Mouse (Mus musculus) forebrain, embryonic 11.5 days (tissue): Measurements from ENCODE around the gene Tnrc6b. TPM values are rescaled to one million over a fixed set of nuclear protein-coding genes. Genes with fewer than 3 reads are reported as not detected.

Source experiments
- ATAC-seq: fragments of 200-750 bp; cut with Nextera tagmentation; replicated peaks from 2 replicates; pipeline ENCODE4 v1.8.0; 2017; ENCODE audit warnings: moderate TSS enrichment; ENCODE audit not compliant: low FRiP score
- DNase-seq: peaks from one replicate; pipeline ENCODE4 v3.0.0-alpha.2; 2017; ENCODE audit warnings: low spot score
- H3K27ac ChIP-seq: fragments of 300-500 bp; sonication (generic); 2 replicates; pipeline ENCODE4 v1.5.1; 2014; ENCODE audit warnings: low read depth, low read length
- H3K27me3 ChIP-seq: fragments of 300-500 bp; sonication (generic); 2 replicates; pipeline ENCODE4 v1.6.1; 2014; ENCODE audit warnings: mild to moderate bottlenecking, low read length, mixed read lengths; ENCODE audit not compliant: control insufficient read depth, insufficient read depth
- H3K36me3 ChIP-seq: fragments of 300-500 bp; sonication (generic); 2 replicates; pipeline ENCODE4 v1.6.1; 2014; ENCODE audit warnings: mild to moderate bottlenecking, low read length, moderate library complexity, mixed read lengths; ENCODE audit not compliant: control insufficient read depth, insufficient read depth
- H3K4me1 ChIP-seq: fragments of 300-500 bp; sonication (generic); replicated peaks from 2 replicates; pipeline ENCODE4 v1.6.1; 2014; ENCODE audit warnings: low read length, mixed read lengths; ENCODE audit not compliant: control insufficient read depth, insufficient read depth
- H3K4me2 ChIP-seq: fragments of 300-500 bp; sonication (generic); 2 replicates; pipeline ENCODE4 v1.6.1; 2014; ENCODE audit warnings: low read depth, mild to moderate bottlenecking, low read length, moderate library complexity, mixed read lengths; ENCODE audit not compliant: severe bottlenecking
- H3K4me3 ChIP-seq: fragments of 300-500 bp; sonication (generic); 2 replicates; pipeline ENCODE4 v1.5.1; 2014; ENCODE audit warnings: low read depth, low read length
- H3K9ac ChIP-seq: fragments of 300-500 bp; sonication (generic); 2 replicates; pipeline ENCODE4 v1.6.1; 2014; ENCODE audit warnings: low read length
- H3K9me3 ChIP-seq: fragments of 300-500 bp; sonication (generic); 2 replicates; pipeline ENCODE4 v1.6.1; 2016; ENCODE audit warnings: low read length, mixed read lengths; ENCODE audit not compliant: control insufficient read depth
- WGBS: fragments of 180-500 bp; shearing (Covaris S2); extraction: QIAGEN DNeasy Blood & Tissue Kit; methylation state at CpG from one replicate; pipeline ENCODE4 v1.1.7; 2014; 5-methylcytosine and 5-hydroxymethylcytosine counted together
- polyA plus RNA-seq: library from polyadenylated mRNA; unstranded; fragments of >200 nt; fragmentation: Nextera tagmentation; extraction: Ambion mirVana; gene quantifications from 2 replicates; pipeline ENCODE4 v1.2.1, GENCODE M21; 2014

Tnrc6b gene
- polyA plus RNA-seq, 1 experiment from 2014 or later = 23.3 TPM

DNA sequence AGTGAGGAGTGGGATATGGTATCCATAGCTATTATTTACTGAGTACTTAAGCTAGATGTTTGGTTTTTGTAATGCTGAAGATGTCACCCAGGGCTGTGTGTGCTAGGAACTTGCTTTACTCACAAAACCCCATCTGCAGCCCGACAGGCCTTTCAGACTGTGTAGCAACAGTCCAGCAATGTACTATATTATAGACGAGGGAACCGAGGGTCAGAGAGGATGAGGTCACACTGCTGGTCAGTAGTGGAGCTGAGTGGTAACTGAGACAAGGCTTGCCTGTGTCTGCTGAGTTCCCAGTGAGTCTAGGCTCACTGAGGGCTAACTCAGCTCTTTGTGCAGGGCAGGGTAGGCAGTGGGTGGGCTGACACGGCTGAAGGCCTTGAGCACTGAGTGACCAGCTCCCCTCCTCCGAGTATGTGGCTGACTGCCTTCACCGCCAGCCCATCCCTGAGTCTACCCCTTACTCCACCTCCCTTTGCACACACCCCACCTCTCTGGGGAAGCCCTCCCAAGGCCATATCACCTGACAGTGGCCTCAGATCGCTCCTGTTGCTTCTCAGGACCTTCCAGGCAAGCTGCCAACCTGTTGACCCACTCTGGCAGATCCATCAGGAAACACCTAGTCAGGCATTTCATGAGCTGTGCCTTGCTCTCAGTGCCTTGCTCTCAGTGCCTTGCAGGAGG, 30.6 kb upstream of the Tnrc6b start:
- ATAC-seq (no peak), DNase-seq (no peak)
- Histone ChIP-seq H3K9me3 (no peaks in the 10 kb centered on the region), H3K27ac (no peak overlapping the region), H3K4me2 (no peak overlapping the region), H3K27me3 (no peaks in the 10 kb centered on the region), H3K4me1 (peaks cover 10% of the 10 kb centered on the region; the same call in 1 of the 2 replicates), H3K36me3 (no peaks in the 10 kb centered on the region), H3K4me3 (no peak overlapping the region), H3K9ac (no peak overlapping the region)
- WGBS = 62% methylated on average over 7 of the region's 7 CpGs

DNA sequence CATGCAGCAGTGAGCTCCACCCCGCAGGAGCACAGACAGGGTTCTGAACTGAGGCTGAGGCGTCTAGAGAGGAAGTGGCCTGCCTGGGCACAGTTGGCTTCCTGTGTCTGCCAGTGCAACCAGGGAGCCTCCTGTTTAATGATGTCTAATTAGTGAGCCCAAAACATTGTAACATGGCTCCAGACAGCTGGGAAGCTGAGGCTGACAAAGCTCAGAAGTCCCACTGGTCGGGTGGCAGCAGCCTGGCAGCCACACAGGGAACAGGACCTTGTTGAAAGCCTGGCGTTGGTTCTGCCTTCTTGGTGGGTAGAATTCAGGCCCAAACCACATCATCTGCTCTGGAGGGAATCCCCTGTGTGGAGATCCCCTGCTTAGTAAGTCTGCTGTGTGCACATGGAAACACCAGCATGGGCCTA, 29.6 kb upstream of the Tnrc6b start:
- no peak for ATAC-seq
- Histone ChIP-seq H3K9ac (no peak overlapping the region), H3K4me2 (no peak overlapping the region), H3K4me3 (no peak overlapping the region), H3K9me3 (no peaks in the 10 kb centered on the region), H3K27ac (no peak overlapping the region), H3K36me3 (no peaks in the 10 kb centered on the region), H3K27me3 (no peaks in the 10 kb centered on the region), H3K4me1 (peaks cover 12% of the 10 kb centered on the region; the same call in 1 of the 2 replicates)
- DNase-seq = no peak
- WGBS = 76% methylated on average over 4 of the region's 4 CpGs

GRCm38 (mm10) chr15:80682343-80682742, 28.8 kb upstream of the Tnrc6b start:
- no peak overlapping the region for H3K9ac ChIP-seq
- 91% methylated on average over 8 of the region's 8 CpGs for WGBS
- no peak for ATAC-seq

GRCm38 (mm10) chr15:80683151-80683550, 28.0 kb upstream of the Tnrc6b start:
- no peak overlapping the region for H3K4me3 ChIP-seq
- WGBS = 87% methylated on average over 6 of the region's 6 CpGs
- DNase-seq (no peak), ATAC-seq (no peak)
- H3K27ac ChIP-seq = no peak overlapping the region
- H3K27me3 ChIP-seq = no peaks in the 10 kb centered on the region
- no peak overlapping the region for H3K4me2 ChIP-seq
- H3K36me3 ChIP-seq = no peaks in the 10 kb centered on the region
- peaks cover 12% of the 10 kb centered on the region; the same call in 1 of the 2 replicates for H3K4me1 ChIP-seq
- no peak overlapping the region for H3K9ac ChIP-seq
- H3K9me3 ChIP-seq = no peaks in the 10 kb centered on the region

More at GRCm38 (mm10) chr15:80682343-80682742, 28.8 kb upstream of the Tnrc6b start:
- Histone ChIP-seq H3K27ac (no peak overlapping the region), H3K4me3 (no peak overlapping the region), H3K9me3 (no peaks in the 10 kb centered on the region), H3K4me2 (no peak overlapping the region), H3K36me3 (no peaks in the 10 kb centered on the region), H3K4me1 (peaks cover 12% of the 10 kb centered on the region; the same call in 1 of the 2 replicates), H3K27me3 (no peaks in the 10 kb centered on the region)
- DNase-seq = no peak

DNA sequence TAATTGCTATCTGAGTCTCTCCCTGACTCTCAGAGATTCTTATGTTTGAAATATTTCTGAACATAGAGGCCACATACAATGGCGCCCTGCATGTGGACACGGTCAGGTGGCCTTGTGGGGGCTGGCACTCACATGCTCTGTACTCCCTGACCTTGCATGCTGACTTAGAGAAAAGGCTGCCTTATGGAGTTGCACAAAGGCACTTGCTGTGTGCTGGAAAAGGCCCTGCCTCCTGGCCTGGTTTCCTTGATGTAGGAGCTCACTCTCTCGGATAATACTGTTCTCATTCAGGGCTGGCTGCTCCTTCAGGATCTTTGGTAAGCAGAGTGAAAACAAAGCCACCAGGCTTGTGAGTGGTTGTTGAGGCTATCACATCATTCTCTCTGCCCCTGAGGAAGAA, 27.1 kb upstream of the Tnrc6b start:
- peaks cover 12% of the 10 kb centered on the region; the same call in 1 of the 2 replicates for H3K4me1 ChIP-seq

GRCm38 (mm10) chr15:80684786-80685602, 26.1 kb upstream of the Tnrc6b start:
- WGBS = 18% methylated on average over 8 of the region's 8 CpGs
- no peaks in the 10 kb centered on the region for H3K36me3 ChIP-seq
- ATAC-seq (peak; percentile 42; the same call in 1 of the 2 replicates), DNase-seq (no peak)
- no peak overlapping the region; the same call in 1 of the 2 replicates for H3K9ac ChIP-seq
- no peak overlapping the region for H3K4me2 ChIP-seq
- H3K4me1 ChIP-seq = peaks cover 12% of the 10 kb centered on the region; the same call in 1 of the 2 replicates
- H3K9me3 ChIP-seq = no peaks in the 10 kb centered on the region
- no peaks in the 10 kb centered on the region for H3K27me3 ChIP-seq
- peak overlapping the region; percentile 2; the same call in 1 of the 2 replicates for H3K27ac ChIP-seq
- no peak overlapping the region for H3K4me3 ChIP-seq

More for the DNA sequence above, 27.1 kb upstream of the Tnrc6b start:
- no peak for DNase-seq
- H3K4me2 ChIP-seq = no peak overlapping the region
- no peak for ATAC-seq
- 53% methylated on average over 3 of the region's 3 CpGs for WGBS
- no peaks in the 10 kb centered on the region for H3K9me3 ChIP-seq
- no peaks in the 10 kb centered on the region for H3K27me3 ChIP-seq
- peak overlapping the region; percentile 37 for H3K27ac ChIP-seq
- H3K9ac ChIP-seq = no peak overlapping the region
- H3K4me3 ChIP-seq = no peak overlapping the region
- H3K36me3 ChIP-seq = no peaks in the 10 kb centered on the region

- Histone ChIP-seq H3K4me3 (no peak overlapping the region), H3K9me3 (no peaks in the 10 kb centered on the region), H3K36me3 (no peaks in the 10 kb centered on the region), H3K4me1 (peaks cover 12% of the 10 kb centered on the region; the same call in 1 of the 2 replicates), H3K9ac (no peak overlapping the region; the same call in 1 of the 2 replicates), H3K27me3 (no peaks in the 10 kb centered on the region), H3K4me2 (no peak overlapping the region), H3K27ac (peak overlapping the region; percentile 31; the same call in 1 of the 2 replicates)
- WGBS = 44% methylated on average over 7 of the region's 7 CpGs
- DNase-seq = no peak
- no peak for ATAC-seq
Observed at GRCm38 (mm10) chr15:80685603-80685895, 25.6 kb upstream of the Tnrc6b start.

GRCm38 (mm10) chr15:80688536-80688935, 22.6 kb upstream of the Tnrc6b start:
- H3K4me2 ChIP-seq = no peak overlapping the region
- WGBS = 78% methylated on average over 7 of the region's 7 CpGs
- H3K27me3 ChIP-seq = no peaks in the 10 kb centered on the region
- no peak overlapping the region for H3K27ac ChIP-seq
- DNase-seq = no peak
- no peak for ATAC-seq
- no peak overlapping the region for H3K9ac ChIP-seq
- H3K36me3 ChIP-seq = no peaks in the 10 kb centered on the region
- no peak overlapping the region for H3K4me3 ChIP-seq
- peaks cover 12% of the 10 kb centered on the region; the same call in 1 of the 2 replicates for H3K4me1 ChIP-seq
- H3K9me3 ChIP-seq = no peaks in the 10 kb centered on the region
